Mouse (Mus musculus): ENCODE measurements around the gene Exosc7. TPM values are rescaled to one million over a fixed set of nuclear protein-coding genes. Genes with fewer than 3 reads are reported as not detected.

The Exosc7 gene
- total RNA-seq, 2 experiments from 2014 or later = 18.1 to 20.7 TPM

DNA sequence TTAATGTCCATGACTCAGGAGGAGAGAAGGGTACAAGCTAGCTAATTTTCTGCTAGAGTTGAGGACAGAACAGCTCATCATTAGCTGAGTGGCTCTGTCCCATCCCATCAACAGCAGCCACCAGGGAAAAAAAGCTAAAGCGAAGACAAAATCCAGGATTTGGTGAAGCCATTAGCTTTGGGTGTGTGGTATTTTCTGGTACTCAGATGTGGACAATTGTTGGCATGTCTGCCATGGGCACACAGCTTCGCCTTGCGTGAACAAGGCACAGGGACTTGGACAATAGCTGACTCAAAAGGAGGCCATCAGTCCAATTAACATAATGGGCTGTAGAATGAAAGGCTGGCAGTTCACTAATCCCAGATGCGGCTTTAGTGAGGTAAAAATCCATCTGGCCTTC, 61.3 kb downstream of the Exosc7 start:
- no peak for DNase-seq
- intact Hi-C loops (cut with DNase I; ENCODE audit: low total_unique reads) = no loop called here

DNA sequence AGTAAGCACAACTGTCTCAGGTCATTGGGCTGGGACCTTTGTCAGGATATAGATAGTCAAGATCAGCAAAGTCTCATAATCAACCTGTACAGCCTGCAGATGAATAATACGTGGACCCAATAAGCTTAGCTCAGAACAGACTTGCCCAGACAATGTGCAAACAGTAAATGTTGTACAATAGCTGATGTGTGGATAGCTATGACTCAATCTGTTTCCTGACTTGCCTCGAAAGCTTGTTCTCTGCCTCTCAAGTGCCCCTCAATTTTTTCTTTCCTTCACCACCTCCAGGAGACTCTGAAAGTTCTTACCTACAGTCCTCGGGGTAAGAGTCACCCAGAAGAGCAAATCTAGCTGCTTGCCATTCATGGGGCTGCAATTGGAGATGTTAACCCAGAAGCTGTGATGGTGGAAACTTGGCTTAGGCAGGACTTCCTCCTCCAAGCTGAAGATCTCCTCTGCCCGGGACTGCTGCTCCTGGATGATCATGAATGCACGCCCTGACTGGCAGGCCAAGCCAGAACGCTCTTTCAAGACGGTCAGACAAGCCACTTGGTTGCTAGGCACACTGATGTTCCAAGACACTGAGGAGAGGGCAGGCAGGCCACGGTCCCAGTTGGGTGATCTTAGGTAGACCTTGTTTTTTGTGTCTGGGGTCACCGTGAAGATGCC, 64.5 kb downstream of the Exosc7 start:
- no peak for DNase-seq
- intact Hi-C loops (cut with DNase I; ENCODE audit: low total_unique reads) = no loop called here

GRCm38 (mm10) chr9:123180003-123180402, 67.0 kb downstream of the Exosc7 start:
- no peak for DNase-seq
- intact Hi-C loops (cut with DNase I; ENCODE audit: low total_unique reads) = no loop called here

DNA sequence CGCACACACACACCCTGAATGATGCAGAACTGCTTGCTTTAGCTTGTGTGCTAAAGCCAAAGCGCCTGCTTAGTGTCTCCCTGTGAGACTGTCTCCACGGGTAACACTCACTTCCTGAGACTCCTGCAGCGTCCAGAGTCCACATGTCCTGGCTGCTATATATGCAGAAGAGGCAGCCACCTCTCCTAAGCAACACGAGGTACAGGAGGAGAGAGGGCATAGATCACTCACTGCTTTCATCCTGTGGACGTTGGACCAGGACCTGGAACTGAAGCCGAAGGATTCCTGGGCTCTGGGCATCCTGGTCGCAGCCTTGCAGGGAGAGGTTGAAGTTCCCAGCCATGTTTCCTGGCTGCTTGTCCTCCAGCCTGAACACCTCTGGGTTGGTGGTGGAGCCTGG, 70.2 kb downstream of the Exosc7 start:
- intact Hi-C loops (cut with DNase I; ENCODE audit: low total_unique reads) = no loop called here
- no peak for DNase-seq

DNA sequence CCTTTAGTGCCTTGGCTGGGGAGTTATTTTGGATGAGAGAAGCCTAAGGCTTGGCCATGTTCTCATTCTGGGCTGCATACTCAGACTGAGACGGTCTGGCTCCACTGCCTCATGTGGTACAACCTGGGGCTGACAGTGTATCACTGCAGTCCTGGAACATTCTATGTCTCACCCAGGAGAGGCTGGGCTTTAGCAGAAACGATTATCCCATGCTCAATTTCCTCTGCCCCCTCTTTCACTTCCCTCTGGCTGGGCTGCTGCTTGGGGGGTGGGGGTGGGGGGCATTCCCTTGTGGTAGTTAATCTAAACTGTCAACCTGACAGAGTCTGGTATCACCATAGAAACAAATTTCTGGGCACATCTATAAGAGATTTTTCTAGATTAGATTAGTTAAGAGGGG, 72.5 kb downstream of the Exosc7 start:
- intact Hi-C loops (cut with DNase I; ENCODE audit: low total_unique reads) = no loop called here
- DNase-seq = no peak

Other genes with a start within 250 kb of the Exosc7 start
- gene Zfp445, start 247.2 kb upstream of the Exosc7 start, total RNA-seq (2021) = 10 to 100 TPM; 29.7 to 36.0 TPM
- gene Zkscan7, start 227.5 kb upstream of the Exosc7 start, total RNA-seq (2021) = 1 to 10 TPM; 3.6 TPM
- 1 to 10 TPM; 2.8 to 3.9 TPM for gene Zfp105, start 190.1 kb upstream of the Exosc7 start, total RNA-seq (2021)
- gene 1110059G10Rik, start 162.2 kb upstream of the Exosc7 start, total RNA-seq (2021) = 10 to 100 TPM; 11.1 to 12.1 TPM
- 1 to 10 TPM; 2.1 to 2.5 TPM for gene Kif15, start 162.2 kb upstream of the Exosc7 start, total RNA-seq (2021)
- 10 to 100 TPM in 1 of 2 experiments, 1 to 10 TPM in 1; 9.0 to 11.2 TPM for gene Tmem42, start 91.9 kb upstream of the Exosc7 start, total RNA-seq (2021)
- gene Tgm4, start 78.5 kb upstream of the Exosc7 start, total RNA-seq (2021) = under 1 TPM; 0.16 TPM
- 10 to 100 TPM; 37.1 to 43.0 TPM for gene Zdhhc3, start within 50 bp of the Exosc7 start, total RNA-seq (2021)
- gene Clec3b, start 37.7 kb downstream of the Exosc7 start, total RNA-seq (2021) = 10 to 100 TPM; 60.6 to 90.2 TPM
- gene Cdcp1, start 102.8 kb downstream of the Exosc7 start, total RNA-seq (2021) = not detected
- gene Tmem158, start 147.5 kb downstream of the Exosc7 start, total RNA-seq (2021) = 1 to 10 TPM; 3.1 to 5.2 TPM

Measured in gastrocnemius, postnatal 14 days (tissue).